Mouse (Mus musculus) heart, postnatal 0 days (tissue): ENCODE data around the gene Gmeb2. TPM values are rescaled to one million over a fixed set of nuclear protein-coding genes. Genes with fewer than 3 reads are reported as not detected.

Experiments
- ATAC-seq: fragments of 200-750 bp; cut with Nextera tagmentation; 2 replicates; pipeline ENCODE4 v1.8.0; 2017; ENCODE audit warnings: low read depth, moderate number of reproducible peaks, moderate library complexity; ENCODE audit not compliant: insufficient read depth
- DNase-seq: peaks from one replicate; pipeline ENCODE4 v3.0.0-alpha.2; 2016; ENCODE audit warnings: low spot score
- H3K27ac ChIP-seq: fragments of 300-500 bp; sonication (generic); 2 replicates; pipeline ENCODE4 v1.5.1; 2014; ENCODE audit warnings: low read depth, mild to moderate bottlenecking
- H3K27me3 ChIP-seq: fragments of 300-500 bp; sonication (generic); 2 replicates; pipeline ENCODE4 v1.6.1; 2014; ENCODE audit warnings: low read length, mixed read lengths; ENCODE audit not compliant: control insufficient read depth, insufficient read depth
- H3K36me3 ChIP-seq: fragments of 300-500 bp; sonication (generic); replicated peaks from 2 replicates; pipeline ENCODE4 v1.6.1; 2014; ENCODE audit warnings: low read length, mixed read lengths; ENCODE audit not compliant: control insufficient read depth, insufficient read depth
- H3K4me1 ChIP-seq: fragments of 300-500 bp; sonication (generic); 2 replicates; pipeline ENCODE4 v1.6.1; 2014; ENCODE audit warnings: antibody characterized with exemption; ENCODE audit not compliant: control insufficient read depth, insufficient read depth
- H3K4me2 ChIP-seq: fragments of 300-500 bp; sonication (generic); 2 replicates; pipeline ENCODE4 v1.6.1; 2014; ENCODE audit warnings: low read depth, mild to moderate bottlenecking, low read length, moderate library complexity
- H3K4me3 ChIP-seq: fragments of 300-500 bp; sonication (generic); 2 replicates; pipeline ENCODE4 v1.5.1; 2014; ENCODE audit warnings: low read depth, low read length
- H3K9ac ChIP-seq: fragments of 300-500 bp; sonication (generic); replicated peaks from 2 replicates; pipeline ENCODE4 v1.6.1; 2014; ENCODE audit warnings: low read depth, low read length, mixed read lengths
- H3K9me3 ChIP-seq: fragments of 300-500 bp; sonication (generic); replicated peaks from 2 replicates; pipeline ENCODE4 v1.6.1; 2016; ENCODE audit warnings: low read length; ENCODE audit not compliant: control insufficient read depth
- CTCF ChIP-seq: IDR thresholded peaks from 2 replicates; pipeline ENCODE4 v1.5.1; 2016; ENCODE audit warnings: antibody characterized with exemption, control low read depth, low read depth
- EP300 ChIP-seq: IDR thresholded peaks from 2 replicates; pipeline ENCODE4 v1.6.1; 2016; ENCODE audit warnings: antibody characterized with exemption, low read depth
- WGBS: fragments of 180-500 bp; shearing (Covaris S2); extraction: QIAGEN DNeasy Blood & Tissue Kit; methylation state at CpG from one replicate; pipeline ENCODE4 v1.1.7; 2014; 5-methylcytosine and 5-hydroxymethylcytosine counted together
- polyA plus RNA-seq: library from polyadenylated mRNA; unstranded; fragments of >200 nt; fragmentation: Nextera tagmentation; extraction: Ambion mirVana; gene quantifications from 2 replicates; pipeline ENCODE4 v1.2.1, GENCODE M21; 2015
- total RNA-seq: library from RNA; depleted of rRNA; stranded (reverse); fragments of >200 nt; gene quantifications from 2 replicates; pipeline ENCODE4 v1.2.3, GENCODE M21; 2014; ENCODE audit warnings: low replicate concordance

Gmeb2 gene
- total and polyA plus RNA-seq, 2 experiments from 2014 or later: 4.6 to 13.5 TPM

- DNase-seq (peak; percentile 80), ATAC-seq (peak; percentile 93)
- Histone ChIP-seq H3K27me3 (peaks cover 12% of the 10 kb centered on the region), H3K4me2 (peak within 1 kb of the TSS; percentile 59), H3K4me1 (peaks cover 10% of the 10 kb centered on the region), H3K27ac (peak within 1 kb of the TSS; percentile 81), H3K36me3 (peaks cover 26% of the 10 kb centered on the region), H3K4me3 (peak within 1 kb of the TSS; percentile 74), H3K9me3 (no peaks in the 10 kb centered on the region), H3K9ac (peak within 1 kb of the TSS; percentile 54)
- WGBS: 5% methylated on average over 40 of the region's 40 CpGs
- TF ChIP-seq EP300 (no peak), CTCF (0 out of 2 replicates have a peak, but pooled peaks have one; percentile 6)
These were observed 31.6 kb upstream of the Gmeb2 start, which contains the start of gene Rtel1 for GRCm38 (mm10) chr2:181319248-181320102. Gene Rtel1 (plus strand): TSS chr2:181319739.

- no peak within 1 kb of the TSS for H3K4me3 ChIP-seq
- H3K4me2 ChIP-seq: peak within 1 kb of the TSS; percentile 10; the same call in 1 of the 2 replicates
- ATAC-seq (peak; percentile 83), DNase-seq (peak; percentile 58)
- 3% methylated on average over 23 of the region's 23 CpGs for WGBS
- H3K27me3 ChIP-seq: peaks cover 44% of the 10 kb centered on the region
- H3K9me3 ChIP-seq: no peaks in the 10 kb centered on the region
- TF ChIP-seq EP300 (no peak), CTCF (no peak)
- H3K4me1 ChIP-seq: peaks cover 3% of the 10 kb centered on the region
- no peak within 1 kb of the TSS for H3K27ac ChIP-seq
- H3K36me3 ChIP-seq: no peaks in the 10 kb centered on the region
- H3K9ac ChIP-seq: no peak within 1 kb of the TSS
These were observed 26.4 kb upstream of the Gmeb2 start, which contains the start of gene Stmn3 for GRCm38 (mm10) chr2:181314080-181314810. Gene Stmn3 (minus strand): TSS chr2:181314500.

GRCm38 (mm10) chr2:181313344-181314079 lies 25.7 kb upstream of the Gmeb2 start:
- no peak for DNase-seq
- no peak overlapping the region for H3K9ac ChIP-seq
- TF ChIP-seq EP300 (no peak), CTCF (no peak)
- 5% methylated on average over 35 of the region's 35 CpGs for WGBS
- H3K4me3 ChIP-seq: no peak overlapping the region
- H3K9me3 ChIP-seq: no peaks in the 10 kb centered on the region
- peak overlapping the region; percentile 10; the same call in 1 of the 2 replicates for H3K4me2 ChIP-seq
- H3K4me1 ChIP-seq: no peaks in the 10 kb centered on the region
- peak; percentile 20; the same call in 1 of the 2 replicates for ATAC-seq
- no peak overlapping the region for H3K27ac ChIP-seq
- no peaks in the 10 kb centered on the region for H3K36me3 ChIP-seq
- peaks cover 49% of the 10 kb centered on the region for H3K27me3 ChIP-seq

- Histone ChIP-seq H3K36me3 (no peaks in the 10 kb centered on the region), H3K27me3 (peaks cover 53% of the 10 kb centered on the region), H3K9ac (no peak overlapping the region), H3K4me2 (no peak overlapping the region), H3K27ac (no peak overlapping the region), H3K4me3 (no peak overlapping the region), H3K9me3 (no peaks in the 10 kb centered on the region), H3K4me1 (no peaks in the 10 kb centered on the region)
- ATAC-seq (no peak), DNase-seq (no peak)
- WGBS: 16% methylated on average over 5 of the region's 5 CpGs
- TF ChIP-seq CTCF: no peak
- no peak for TF ChIP-seq EP300
These were observed 25.1 kb upstream of the Gmeb2 start for GRCm38 (mm10) chr2:181313006-181313343.

- Histone ChIP-seq H3K27me3 (peaks cover 58% of the 10 kb centered on the region), H3K4me3 (no peak overlapping the region), H3K4me1 (no peaks in the 10 kb centered on the region), H3K9me3 (no peaks in the 10 kb centered on the region), H3K27ac (no peak overlapping the region), H3K9ac (no peak overlapping the region), H3K4me2 (no peak overlapping the region), H3K36me3 (no peaks in the 10 kb centered on the region)
- no peak for TF ChIP-seq CTCF
- no peak for TF ChIP-seq EP300
- 60% methylated on average over 3 of the region's 3 CpGs for WGBS
- ATAC-seq (no peak), DNase-seq (no peak)
These were observed 24.6 kb upstream of the Gmeb2 start for GRCm38 (mm10) chr2:181312435-181312834.
